Mouse (Mus musculus): Measurements from ENCODE around the gene Atp13a5. TPM values are rescaled to one million over a fixed set of nuclear protein-coding genes. Genes with fewer than 3 reads are reported as not detected.

Gene Atp13a5
- total and polyA plus RNA-seq, 3 experiments, result not detected

- DNase-seq (ENCODE audit: low read depth, low spot score), result no peak
- no peaks in the 10 kb centered on the region for H3K79me2 ChIP-seq (ENCODE audit: control insufficient read depth, insufficient read depth, low read length, poor library complexity)
- no peak overlapping the region for H3K4me3 ChIP-seq (ENCODE audit: control insufficient read depth in 1 of 2, insufficient read depth in 1 of 2, low read depth in 2 of 2, low read length in 2 of 2)
- H3K9ac ChIP-seq (ENCODE audit: control insufficient read depth, low read depth, low read length, poor library complexity, severe bottlenecking), result no peak overlapping the region
- no peaks in the 10 kb centered on the region for H3K9me3 ChIP-seq (replicated peaks; ENCODE audit: insufficient read depth, low read length)
- H3K27ac ChIP-seq (ENCODE audit: control insufficient read depth, low read depth, low read length), result no peak overlapping the region
- no peaks in the 10 kb centered on the region for H3K27me3 ChIP-seq (ENCODE audit: control insufficient read depth in 1 of 2, insufficient read depth in 2 of 2, low read length in 2 of 2)
- no peaks in the 10 kb centered on the region for H3K4me1 ChIP-seq (ENCODE audit: control insufficient read depth in 1 of 2, insufficient read depth in 2 of 2, low read length in 2 of 2)
- H3K36me3 ChIP-seq (ENCODE audit: control insufficient read depth in 1 of 2, insufficient read depth in 2 of 2, low read length in 2 of 2), result no peaks in the 10 kb centered on the region
- TF ChIP-seq MAX (IDR thresholded peaks at IDR 0.05; ENCODE audit: low read length) (no peak), GATA1 (IDR thresholded peaks at IDR 0.05; ENCODE audit: low read depth, low read length) (no peak), NRF1 (IDR thresholded peaks at IDR 0.05; ENCODE audit: insufficient read depth, low read depth, low read length, poor library complexity, severe bottlenecking) (no peak), GABPA (IDR thresholded peaks at IDR 0.05; ENCODE audit: low read depth, low read length) (no peak), RCOR1 (IDR thresholded peaks at IDR 0.05; ENCODE audit: low read depth, low read length) (no peak), ZNF384 (IDR thresholded peaks at IDR 0.05; ENCODE audit: low read depth, low read length) (no peak), TBP (IDR thresholded peaks at IDR 0.05; ENCODE audit: low read depth, low read length) (no peak), ETS1 (IDR thresholded peaks at IDR 0.05; ENCODE audit: low read depth, low read length) (no peak), POLR2AphosphoS5 (IDR thresholded peaks at IDR 0.05; ENCODE audit: borderline replicate concordance, low read depth, low read length) (no peak), MYC (IDR thresholded peaks at IDR 0.05; ENCODE audit: low read depth, low read length) (no peak), RAD21 (IDR thresholded peaks at IDR 0.05; ENCODE audit: low read depth, low read length) (no peak), EP300 (IDR thresholded peaks at IDR 0.05; ENCODE audit: low read depth in 1 of 2, low read length in 2 of 2) (no peak), MAFK (IDR thresholded peaks at IDR 0.05; ENCODE audit: borderline replicate concordance, low read depth, low read length) (no peak), BHLHE40 (IDR thresholded peaks at IDR 0.05; ENCODE audit: borderline replicate concordance, low read depth, low read length) (no peak), ZC3H11A (IDR thresholded peaks at IDR 0.05; ENCODE audit: low read depth, low read length) (no peak), SMC3 (IDR thresholded peaks at IDR 0.05; ENCODE audit: low read depth, low read length) (no peak), CHD1 (IDR thresholded peaks at IDR 0.05; ENCODE audit: low read depth, low read length) (no peak)
Observed at GRCm38 (mm10) chr16:29325233-29325919, 53.2 kb downstream of the Atp13a5 start.

GRCm38 (mm10) chr16:29320717-29321116, 57.8 kb downstream of the Atp13a5 start:
- H3K4me3 ChIP-seq (ENCODE audit: control insufficient read depth in 1 of 2, insufficient read depth in 1 of 2, low read depth in 2 of 2, low read length in 2 of 2), result no peak overlapping the region
- no peaks in the 10 kb centered on the region for H3K36me3 ChIP-seq (ENCODE audit: control insufficient read depth in 1 of 2, insufficient read depth in 2 of 2, low read length in 2 of 2)
- no peak overlapping the region for H3K27ac ChIP-seq (ENCODE audit: control insufficient read depth, low read depth, low read length)
- TF ChIP-seq MAX (IDR thresholded peaks at IDR 0.05; ENCODE audit: low read length), result no peak
- no peak for TF ChIP-seq TBP (IDR thresholded peaks at IDR 0.05; ENCODE audit: low read depth, low read length)
- no peak for TF ChIP-seq SMC3 (IDR thresholded peaks at IDR 0.05; ENCODE audit: low read depth, low read length)
- no peak for TF ChIP-seq SIN3A (IDR thresholded peaks at IDR 0.05; ENCODE audit: low read length)
- TF ChIP-seq ZC3H11A (IDR thresholded peaks at IDR 0.05; ENCODE audit: low read depth, low read length), result no peak
- TF ChIP-seq NRF1 (IDR thresholded peaks at IDR 0.05; ENCODE audit: insufficient read depth, low read depth, low read length, poor library complexity, severe bottlenecking), result no peak
- TF ChIP-seq TAL1 (IDR thresholded peaks at IDR 0.05; ENCODE audit: low read length), result no peak
- no peak for TF ChIP-seq MYB (IDR thresholded peaks at IDR 0.05; ENCODE audit: low read depth, low read length)
- TF ChIP-seq GABPA (IDR thresholded peaks at IDR 0.05; ENCODE audit: low read depth, low read length), result no peak
- no peak for TF ChIP-seq CTCF (IDR thresholded peaks at IDR 0.05 in 2 of 3, conservative IDR thresholded peaks at IDR 0.05 in 1 of 3; ENCODE audit: control insufficient read depth in 1 of 3, insufficient read depth in 1 of 3, low read depth in 2 of 3, low read length in 3 of 3, poor library complexity in 1 of 3, severe bottlenecking in 1 of 3)
- TF ChIP-seq HCFC1 (IDR thresholded peaks at IDR 0.05; ENCODE audit: low read depth, low read length), result no peak
- TF ChIP-seq ELF1 (IDR thresholded peaks at IDR 0.05; ENCODE audit: low read depth, low read length), result no peak
- no peak for TF ChIP-seq EP300 (IDR thresholded peaks at IDR 0.05; ENCODE audit: low read depth in 1 of 2, low read length in 2 of 2)
- TF ChIP-seq MXI1 (IDR thresholded peaks at IDR 0.05; ENCODE audit: low read depth, low read length), result no peak
- no peak for TF ChIP-seq TCF12 (IDR thresholded peaks at IDR 0.05; ENCODE audit: low read depth, low read length)
- TF ChIP-seq CHD1 (IDR thresholded peaks at IDR 0.05; ENCODE audit: low read depth, low read length), result no peak
- H3K9me3 ChIP-seq (replicated peaks; ENCODE audit: insufficient read depth, low read length), result no peaks in the 10 kb centered on the region
- H3K4me1 ChIP-seq (ENCODE audit: control insufficient read depth in 1 of 2, insufficient read depth in 2 of 2, low read length in 2 of 2), result no peaks in the 10 kb centered on the region
- DNase-seq (ENCODE audit: low read depth, low spot score), result no peak
- H3K9ac ChIP-seq (ENCODE audit: control insufficient read depth, low read depth, low read length, poor library complexity, severe bottlenecking), result no peak overlapping the region
- no peaks in the 10 kb centered on the region for H3K27me3 ChIP-seq (ENCODE audit: control insufficient read depth in 1 of 2, insufficient read depth in 2 of 2, low read length in 2 of 2)
- no peaks in the 10 kb centered on the region for H3K79me2 ChIP-seq (ENCODE audit: control insufficient read depth, insufficient read depth, low read length, poor library complexity)

Data from MEL (cell line).